Mouse (Mus musculus) heart, adult 2 months (tissue): ENCODE measurements at regions not wholly inside any gene's neighbourhood (a gene's known extent, or its start where the extent isn't known, plus 50 kb on each side); places are given as distances from the start of the nearest gene placed in this dataset.

Source experiments
- DNase-seq, 2 experiments: peaks; one replicate each; pipeline ENCODE4 v3.0.0; 2021
- H3K27ac ChIP-seq: fragments of 200-600 bp; 2 replicates; pipeline ENCODE4 v1.8.1; 2022
- H3K27me3 ChIP-seq: fragments of 200-500 bp; 2 replicates; pipeline ENCODE4 v1.6.1; 2012; ENCODE audit warnings: mild to moderate bottlenecking, low read length, inconsistent platforms, mixed read lengths; ENCODE audit not compliant: control insufficient read depth, insufficient read depth
- H3K36me3 ChIP-seq: fragments of 200-500 bp; 2 replicates; pipeline ENCODE4 v1.6.1; 2012; ENCODE audit warnings: low read length, inconsistent platforms; ENCODE audit not compliant: control insufficient read depth, insufficient read depth
- H3K4me1 ChIP-seq: fragments of 200-500 bp; 2 replicates; pipeline ENCODE4 v1.6.1; 2011; ENCODE audit warnings: low read length; ENCODE audit not compliant: control insufficient read depth, insufficient read depth
- H3K4me3 ChIP-seq: fragments of 200-600 bp; 2 replicates; pipeline ENCODE4 v1.8.1; 2022
- H3K79me2 ChIP-seq: fragments of 200-500 bp; replicated peaks from 2 replicates; pipeline ENCODE4 v1.6.1; 2012; ENCODE audit warnings: mild to moderate bottlenecking, inconsistent platforms, low read length, moderate library complexity, mixed read lengths; ENCODE audit not compliant: control insufficient read depth, insufficient read depth
- H3K9ac ChIP-seq: fragments of 200-500 bp; 2 replicates; pipeline ENCODE4 v1.6.1; 2012; ENCODE audit warnings: low read depth, mild to moderate bottlenecking, control low read depth, inconsistent platforms, low read length, mixed read lengths
- CTCF ChIP-seq: fragments of 200-600 bp; IDR thresholded peaks from 2 replicates; pipeline ENCODE4 v1.8.1; 2022; ENCODE audit warnings: antibody characterized with exemption, mild to moderate bottlenecking, moderate library complexity
- EP300 ChIP-seq: fragments of 200-500 bp; IDR thresholded peaks from 2 replicates; pipeline ENCODE4 v1.6.1; 2011; ENCODE audit warnings: low read depth, low read length, control low read depth; ENCODE audit not compliant: insufficient read depth
- POLR2A ChIP-seq: fragments of 200-500 bp; IDR thresholded peaks from 2 replicates; pipeline ENCODE4 v1.6.1; 2011; ENCODE audit warnings: mild to moderate bottlenecking, low read depth, low read length, control low read depth; ENCODE audit not compliant: insufficient read depth
- WGBS: fragments of 180-500 bp; shearing (Covaris S2); methylation state at CpG from one replicate; pipeline ENCODE4 v1.1.7; 2018; 5-methylcytosine and 5-hydroxymethylcytosine counted together
- intact Hi-C: fragments of 180-260 bp; cut with DNase I; formaldehyde crosslinking; loops from one replicate; pipeline ENCODE4 v1.15.1; 2025

- intact Hi-C loops: no loop called here
- TF ChIP-seq POLR2A (no peak), CTCF (peak; percentile 30), EP300 (no peak)
- DNase-seq: no peak
- Histone ChIP-seq H3K79me2 (no peaks in the 10 kb centered on the region), H3K27me3 (no peaks in the 10 kb centered on the region), H3K27ac (no peak overlapping the region), H3K4me1 (peaks cover 4% of the 10 kb centered on the region), H3K4me3 (no peak overlapping the region), H3K36me3 (no peaks in the 10 kb centered on the region), H3K9ac (no peak overlapping the region)
- WGBS: 94% methylated on average over 9 of the region's 9 CpGs
Measured at GRCm38 (mm10) chr5:147784159-147784558, 58.3 kb upstream of the Flt1 start.

- WGBS: 65% methylated on average over 4 of the region's 4 CpGs
- no peaks in the 10 kb centered on the region for H3K36me3 ChIP-seq
- H3K79me2 ChIP-seq: no peaks in the 10 kb centered on the region
- no peak overlapping the region for H3K9ac ChIP-seq
- H3K4me3 ChIP-seq: no peak overlapping the region
- intact Hi-C loops: no loop called here
- no peak for TF ChIP-seq POLR2A
- TF ChIP-seq EP300: no peak
- TF ChIP-seq CTCF: no peak
- DNase-seq: no peak
- no peaks in the 10 kb centered on the region for H3K27me3 ChIP-seq
- H3K27ac ChIP-seq: no peak overlapping the region
- H3K4me1 ChIP-seq: peaks cover 4% of the 10 kb centered on the region
Measured at GRCm38 (mm10) chr5:147783476-147783875, 57.7 kb upstream of the Flt1 start.

GRCm38 (mm10) chr5:147782761-147783160 lies 57.0 kb upstream of the Flt1 start:
- no peak overlapping the region for H3K4me3 ChIP-seq
- H3K27ac ChIP-seq: no peak overlapping the region
- no peaks in the 10 kb centered on the region for H3K79me2 ChIP-seq
- H3K4me1 ChIP-seq: peaks cover 2% of the 10 kb centered on the region; the same call in 1 of the 2 replicates
- H3K9ac ChIP-seq: no peak overlapping the region
- 73% methylated on average over 7 of the region's 7 CpGs for WGBS
- TF ChIP-seq CTCF: no peak
- TF ChIP-seq EP300: no peak
- no peak for TF ChIP-seq POLR2A
- H3K27me3 ChIP-seq: no peaks in the 10 kb centered on the region
- H3K36me3 ChIP-seq: no peaks in the 10 kb centered on the region
- intact Hi-C loops: no loop called here
- DNase-seq: no peak

GRCm38 (mm10) chr5:147782241-147782681 lies 56.5 kb upstream of the Flt1 start:
- Histone ChIP-seq H3K27me3 (no peaks in the 10 kb centered on the region), H3K79me2 (no peaks in the 10 kb centered on the region), H3K4me3 (no peak overlapping the region), H3K36me3 (no peaks in the 10 kb centered on the region), H3K27ac (no peak overlapping the region), H3K9ac (no peak overlapping the region), H3K4me1 (peaks cover 2% of the 10 kb centered on the region; the same call in 1 of the 2 replicates)
- DNase-seq: no peak
- TF ChIP-seq POLR2A (no peak), CTCF (no peak), EP300 (no peak)
- intact Hi-C loops: no loop called here
- 43% methylated on average over 8 of the region's 8 CpGs for WGBS

GRCm38 (mm10) chr5:147781215-147781614 lies 55.4 kb upstream of the Flt1 start:
- 96% methylated on average over 17 of the region's 17 CpGs for WGBS
- Histone ChIP-seq H3K27ac (no peak overlapping the region), H3K4me3 (no peak overlapping the region), H3K36me3 (no peaks in the 10 kb centered on the region), H3K27me3 (no peaks in the 10 kb centered on the region), H3K79me2 (no peaks in the 10 kb centered on the region), H3K9ac (no peak overlapping the region), H3K4me1 (no peaks in the 10 kb centered on the region)
- no peak for TF ChIP-seq EP300
- no peak for TF ChIP-seq POLR2A
- TF ChIP-seq CTCF: no peak
- no peak for DNase-seq
- intact Hi-C loops: no loop called here

GRCm38 (mm10) chr5:147778557-147778956 lies 52.7 kb upstream of the Flt1 start:
- Histone ChIP-seq H3K27me3 (no peaks in the 10 kb centered on the region), H3K79me2 (no peaks in the 10 kb centered on the region), H3K36me3 (no peaks in the 10 kb centered on the region), H3K4me1 (no peaks in the 10 kb centered on the region), H3K27ac (no peak overlapping the region), H3K4me3 (no peak overlapping the region), H3K9ac (no peak overlapping the region)
- 48% methylated on average over 9 of the region's 9 CpGs for WGBS
- no peak for DNase-seq
- TF ChIP-seq POLR2A: no peak
- intact Hi-C loops: no loop called here
